Mouse (Mus musculus) ES-E14 (cell line): ENCODE data around the gene Hist1h1d.

Experiments used
- CHD2 ChIP-seq: IDR thresholded peaks from 2 replicates; pipeline ENCODE4 v1.6.1; 2014; ENCODE audit warnings: mild to moderate bottlenecking, low read depth, low read length, inconsistent platforms
- HCFC1 ChIP-seq: IDR thresholded peaks from 2 replicates; pipeline ENCODE4 v1.6.1; 2012; ENCODE audit warnings: low read length, inconsistent platforms, borderline replicate concordance; ENCODE audit not compliant: insufficient read depth
- ZC3H11A ChIP-seq: IDR thresholded peaks from 2 replicates; pipeline ENCODE4 v1.6.1; 2012; ENCODE audit warnings: low read depth, mild to moderate bottlenecking, inconsistent platforms, low read length, borderline replicate concordance
- ZNF384 ChIP-seq: IDR thresholded peaks from 2 replicates; pipeline ENCODE4 v1.6.1; 2012; ENCODE audit warnings: low read depth, low read length, inconsistent platforms

GRCm38 (mm10) chr13:23538249-23538648 lies 14.8 kb upstream of the Hist1h1d start:
- TF ChIP-seq ZC3H11A (no peak), CHD2 (no peak), ZNF384 (no peak), HCFC1 (no peak)
